Mouse (Mus musculus) CD4-positive, CD25-positive, alpha-beta regulatory T cell, adult 4 months (primary cell): Measurements from ENCODE around the gene Dbr1. TPM values are rescaled to one million over a fixed set of nuclear protein-coding genes. Genes with fewer than 3 reads are reported as not detected.
"Not testable (repeated sequence)": the region's sequence is repeated elsewhere in the genome, so short reads cannot be mapped to it uniquely, and the experiment has no call there.

ENCODE experiments used
- ATAC-seq: one replicate; pipeline ENCODE4 v1.8.0; 2017
- polyA plus RNA-seq, 2 experiments: library from polyadenylated mRNA; unstranded; fragments of 100-300 nt; shearing (Covaris generic); gene quantifications; one replicate each; pipeline ENCODE4 v1.2.1; 2017

Gene Dbr1
- polyA plus RNA-seq = 10 to 100 TPM; 30.3 to 30.7 TPM

DNA sequence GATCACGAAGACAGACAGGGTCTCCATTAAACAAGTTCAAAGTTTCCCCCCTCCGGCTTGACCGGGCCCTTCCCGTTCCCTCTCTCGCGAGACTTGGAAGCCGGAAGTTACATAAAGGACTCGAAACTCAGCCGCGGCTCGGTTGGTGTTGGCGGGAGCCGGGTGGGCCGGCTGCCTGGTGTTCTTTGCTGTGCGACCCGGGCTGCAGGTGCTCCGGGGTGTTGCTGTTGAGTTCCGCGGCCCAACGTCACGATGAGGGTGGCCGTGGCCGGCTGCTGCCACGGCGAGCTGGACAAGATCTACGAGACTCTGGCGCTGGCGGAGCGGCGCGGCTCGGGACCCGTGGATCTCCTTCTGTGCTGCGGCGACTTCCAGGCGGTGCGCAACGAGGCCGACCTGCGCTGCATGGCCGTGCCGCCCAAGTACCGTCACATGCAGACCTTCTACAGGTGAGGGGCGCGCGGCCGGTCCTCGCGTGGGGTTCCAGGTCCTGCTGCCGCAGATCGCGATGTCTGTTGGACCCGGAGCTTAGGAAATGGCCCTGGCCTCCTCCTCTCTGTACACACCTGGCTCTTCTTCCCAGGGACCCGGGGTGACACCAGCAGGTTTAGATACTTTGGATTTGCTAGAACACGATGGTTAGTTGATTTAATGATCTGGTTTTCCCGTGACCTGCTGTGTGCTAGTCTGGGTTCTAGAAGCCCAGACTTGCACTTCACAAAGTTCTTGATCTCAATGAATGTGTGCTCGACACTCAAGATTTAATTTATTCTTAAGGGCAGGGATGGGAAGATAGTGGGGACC, at the start of gene Dbr1:
Dbr1 (plus strand) TSS at position 123 of the 804 bp plus-strand sequence.
- peak; percentile 97 for ATAC-seq

DNA sequence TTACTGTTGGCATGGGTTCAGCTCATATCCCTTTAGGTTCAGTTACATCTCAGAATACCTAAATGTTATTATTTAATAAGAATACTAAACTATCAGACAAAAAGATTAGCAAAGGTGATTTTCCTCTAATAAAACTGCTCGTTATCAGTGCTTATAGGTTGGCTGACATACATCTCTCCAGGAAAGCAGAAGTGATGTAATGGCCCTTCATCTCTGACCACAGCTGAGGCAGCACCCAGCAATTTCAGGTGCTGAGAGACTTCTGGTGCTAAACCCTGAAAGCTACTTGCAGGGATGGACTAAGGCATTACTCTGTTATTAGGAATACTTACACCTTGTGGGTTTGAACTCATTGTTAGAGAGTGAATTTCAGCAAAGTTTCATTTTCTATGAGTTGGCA, 43.7 kb upstream of the Dbr1 start:
- ATAC-seq = no peak

DNA sequence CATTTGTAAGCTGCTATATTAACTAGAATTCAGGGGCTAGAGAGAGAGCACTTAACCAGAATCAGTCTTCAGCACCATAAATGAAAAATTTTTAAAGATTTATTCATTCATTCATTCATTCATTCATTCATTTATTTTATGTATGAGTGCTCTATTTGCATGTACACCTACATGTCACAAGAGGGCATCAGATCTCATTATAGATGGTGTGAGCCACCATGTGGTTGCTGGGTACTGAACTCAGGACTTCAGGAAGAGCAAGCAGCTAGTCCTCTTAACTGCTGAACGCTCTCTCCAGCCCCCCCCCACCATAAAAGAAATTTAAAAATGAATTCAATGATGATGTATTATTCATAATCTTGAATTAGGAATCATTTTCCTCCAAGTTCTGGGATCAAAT, 29.3 kb upstream of the Dbr1 start:
- ATAC-seq = no peak

DNA sequence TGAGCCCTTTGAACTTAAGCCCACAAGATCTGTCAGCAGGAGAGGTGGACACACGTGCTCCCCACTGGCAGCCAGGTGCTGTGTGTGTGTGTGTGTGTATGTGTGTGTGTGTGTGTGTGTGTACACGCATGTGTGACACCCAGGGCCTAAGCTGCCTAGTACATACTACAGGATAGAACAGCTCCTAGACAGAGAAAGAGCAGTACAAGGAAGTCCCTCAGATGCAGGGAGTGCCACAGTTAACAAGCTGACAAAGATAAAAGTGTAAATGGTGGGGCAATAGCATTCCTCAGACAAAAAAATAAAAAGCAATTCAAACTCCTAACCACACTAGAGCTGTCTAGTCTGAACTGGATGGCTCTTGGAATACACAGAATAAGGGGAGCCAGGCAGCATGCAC, 23.5 kb upstream of the Dbr1 start:
- no peak for ATAC-seq

DNA sequence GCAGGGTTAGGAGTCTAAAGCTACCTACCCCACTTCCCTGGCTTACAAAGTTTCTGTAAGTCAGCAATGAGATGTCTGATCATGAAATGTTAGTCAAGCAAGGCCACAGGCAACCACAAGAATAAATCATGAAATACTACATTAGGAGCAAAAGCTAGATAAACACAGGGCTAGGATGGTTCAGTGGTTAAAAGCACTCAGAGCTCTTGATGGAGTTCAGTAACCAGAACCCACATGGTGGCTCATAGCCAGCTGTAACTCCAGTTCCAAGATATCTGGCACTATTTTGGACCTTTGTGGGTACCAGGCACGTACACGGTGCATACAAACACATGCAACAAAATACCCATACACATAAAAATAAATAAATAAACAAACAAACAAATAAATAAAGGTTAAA, 22.6 kb upstream of the Dbr1 start:
- no peak for ATAC-seq

DNA sequence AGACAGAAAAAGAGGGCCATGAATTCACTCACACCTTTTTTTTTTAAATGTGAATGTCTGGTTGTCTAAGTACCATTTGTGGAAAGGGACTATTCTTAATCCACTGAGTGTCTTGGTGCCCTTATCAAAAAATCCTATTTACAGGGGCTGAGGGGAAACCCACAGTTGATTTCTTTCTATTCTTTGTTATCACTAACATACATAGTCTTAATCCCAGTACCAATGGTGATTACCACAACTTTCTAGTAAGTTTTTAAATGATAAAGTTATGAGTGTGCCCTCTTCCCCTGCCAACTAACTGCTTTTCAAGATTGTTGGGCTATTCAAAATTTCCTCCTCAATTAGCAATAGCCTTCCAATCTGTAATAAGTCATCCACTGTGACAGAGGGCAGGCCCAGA, 21.5 kb upstream of the Dbr1 start:
- ATAC-seq = no peak

DNA sequence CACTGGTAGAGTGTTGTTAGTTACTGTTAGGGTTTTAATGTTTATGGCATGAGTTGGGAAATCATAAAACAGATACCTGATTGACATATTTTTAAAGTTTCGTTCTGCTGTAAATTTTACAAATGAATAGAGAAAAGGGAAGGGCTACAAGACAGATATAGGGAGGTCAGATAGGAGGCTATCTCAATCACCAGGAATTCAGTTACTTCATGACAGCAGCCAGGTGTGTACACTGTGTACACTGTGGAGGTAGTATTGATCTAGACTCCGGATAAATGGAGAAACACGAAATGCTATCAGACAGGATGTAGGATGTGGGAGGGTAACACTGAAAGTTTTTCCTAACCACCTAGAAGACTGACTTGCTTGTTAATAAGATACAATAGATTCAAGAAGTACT, 20.3 kb upstream of the Dbr1 start:
- ATAC-seq = no peak

DNA sequence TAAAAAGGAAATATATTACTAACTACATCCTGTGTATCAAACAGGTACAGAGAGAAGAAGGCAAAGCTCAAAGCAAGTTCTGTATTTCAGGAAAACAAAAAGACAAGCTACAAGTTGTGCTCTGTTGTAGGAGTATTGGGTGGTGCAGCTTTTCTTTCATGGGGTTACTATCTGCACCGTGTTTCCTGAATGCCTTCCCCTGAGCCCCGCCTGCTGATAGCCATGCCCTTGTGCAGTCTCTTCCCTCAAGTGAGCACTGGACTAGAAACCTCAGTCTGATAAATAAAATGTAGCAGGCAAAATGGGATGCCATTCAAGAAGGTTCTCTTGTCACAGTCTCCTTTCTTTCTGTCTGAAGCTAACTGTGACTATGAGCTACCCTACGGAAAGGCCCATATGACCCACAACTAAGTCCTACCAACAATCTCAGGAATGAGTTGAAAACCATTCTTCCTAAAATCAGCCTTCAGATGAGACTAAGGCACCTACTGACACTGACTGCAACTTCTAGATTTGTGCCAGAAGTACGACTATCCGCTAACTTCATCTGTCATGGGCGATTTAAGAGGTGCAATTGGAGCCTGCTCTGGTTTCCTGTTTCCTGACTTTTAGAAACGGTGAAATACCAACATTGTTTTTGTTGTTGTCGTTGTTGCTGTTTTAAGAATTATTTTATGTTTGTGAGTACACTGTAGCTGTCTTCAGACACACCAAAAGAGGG, 17.9 kb upstream of the Dbr1 start:
- no peak for ATAC-seq

DNA sequence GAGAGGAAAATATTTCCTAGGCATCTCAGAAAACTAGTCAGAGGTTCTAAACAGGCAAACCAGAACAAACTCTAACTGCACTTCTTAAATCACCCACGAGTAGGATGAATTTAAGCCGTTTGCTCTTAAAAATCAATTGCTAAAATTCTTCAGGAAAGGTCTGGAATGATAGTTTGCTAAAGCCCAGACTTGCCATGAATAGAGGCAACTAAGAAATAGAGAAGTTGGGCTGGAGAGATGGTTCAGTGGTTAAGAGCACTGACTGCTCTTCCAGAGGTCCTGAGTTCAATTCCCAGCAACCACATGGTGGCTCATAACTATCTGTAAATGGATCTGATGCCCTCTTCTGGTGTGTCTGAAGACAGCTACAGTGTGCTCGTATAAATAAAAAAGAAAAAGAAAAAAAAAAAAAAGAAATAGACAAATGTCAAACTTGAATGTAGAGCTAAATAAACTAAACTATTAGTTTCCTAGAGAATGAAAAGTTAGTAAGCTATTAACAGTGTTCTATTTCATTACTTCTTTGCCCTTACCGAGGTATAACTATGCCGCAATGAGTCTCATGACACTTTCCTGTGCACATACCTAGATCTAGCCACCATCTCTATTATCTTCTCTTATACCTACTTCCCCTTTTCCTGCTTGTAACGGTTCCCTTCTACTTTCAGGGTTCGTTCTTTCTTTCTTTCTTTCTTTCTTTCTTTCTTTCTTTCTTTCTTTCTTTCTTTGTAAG, 16.6 kb upstream of the Dbr1 start:
- ATAC-seq = no peak

DNA sequence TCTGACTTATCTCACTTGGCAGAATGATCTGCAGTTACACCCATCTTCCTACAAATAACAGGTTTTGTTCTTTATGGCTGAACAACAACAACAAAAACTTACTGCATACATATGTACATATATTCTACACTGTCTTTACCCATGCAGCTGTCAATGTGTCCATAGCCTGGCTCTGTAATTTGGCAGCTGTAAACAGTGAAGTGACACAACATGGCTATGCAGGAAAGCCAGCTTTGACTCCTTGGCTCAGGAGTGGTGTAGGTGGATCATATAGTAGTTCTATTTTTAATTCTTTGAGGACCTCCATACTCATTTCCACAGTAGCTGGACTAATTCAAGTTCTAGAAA, 16.1 kb upstream of the Dbr1 start:
- ATAC-seq = no peak

DNA sequence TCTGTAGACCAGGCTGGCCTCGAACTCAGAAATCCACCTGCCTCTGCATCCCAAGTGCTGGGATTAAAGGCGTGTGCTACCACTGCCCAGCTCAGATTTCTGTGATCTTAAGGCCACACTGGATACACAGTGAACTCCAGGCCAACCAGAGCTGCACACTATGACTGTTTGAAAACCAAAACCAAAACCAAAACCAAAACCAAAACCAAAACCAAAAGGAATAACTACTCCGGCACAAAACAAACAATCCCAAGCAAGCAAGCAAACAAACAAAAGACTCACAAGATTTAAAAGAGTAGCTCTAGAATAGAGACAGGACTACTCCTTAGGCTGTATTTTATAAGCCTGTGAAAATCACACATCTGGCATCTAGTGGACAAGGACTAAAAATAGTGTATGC, 15.2 kb upstream of the Dbr1 start:
- ATAC-seq = peak; percentile 84

DNA sequence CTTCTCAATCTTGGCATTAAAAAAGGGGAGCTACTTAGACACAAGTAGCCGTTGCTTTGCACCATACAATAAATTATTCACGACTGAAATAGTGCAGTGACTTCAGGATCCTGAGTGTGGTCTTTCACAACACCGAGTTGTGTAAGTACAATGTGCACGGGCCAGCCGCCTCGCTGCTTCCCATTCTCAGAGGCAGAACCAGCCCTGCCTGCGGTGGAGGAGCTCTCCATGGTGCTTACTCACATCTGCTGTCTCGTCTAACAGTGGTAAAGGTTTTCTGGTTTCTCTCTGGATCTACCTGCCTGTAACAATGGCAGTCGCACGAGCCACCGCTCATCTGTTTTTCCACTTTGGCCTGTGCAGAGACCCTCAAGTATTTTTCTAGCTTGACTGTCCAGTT, 11.9 kb upstream of the Dbr1 start:
- no peak for ATAC-seq

DNA sequence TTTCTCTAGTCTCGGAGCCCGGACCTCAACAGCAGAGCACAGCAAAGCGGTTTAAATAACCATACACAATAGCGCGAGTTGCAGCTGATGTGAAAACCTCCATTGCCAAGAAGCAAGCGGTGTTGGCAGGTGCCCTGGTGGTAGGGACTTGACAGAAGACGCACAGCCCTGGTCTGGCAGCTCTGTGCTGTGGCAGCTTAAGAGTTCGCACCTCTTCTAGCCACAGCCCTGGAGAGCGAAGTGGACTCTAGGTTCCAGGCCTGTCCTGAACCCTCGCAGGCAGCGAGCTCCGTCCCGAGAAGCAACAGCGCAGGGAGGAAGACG, 7.6 kb upstream of the Dbr1 start:
- peak; percentile 7 for ATAC-seq

DNA sequence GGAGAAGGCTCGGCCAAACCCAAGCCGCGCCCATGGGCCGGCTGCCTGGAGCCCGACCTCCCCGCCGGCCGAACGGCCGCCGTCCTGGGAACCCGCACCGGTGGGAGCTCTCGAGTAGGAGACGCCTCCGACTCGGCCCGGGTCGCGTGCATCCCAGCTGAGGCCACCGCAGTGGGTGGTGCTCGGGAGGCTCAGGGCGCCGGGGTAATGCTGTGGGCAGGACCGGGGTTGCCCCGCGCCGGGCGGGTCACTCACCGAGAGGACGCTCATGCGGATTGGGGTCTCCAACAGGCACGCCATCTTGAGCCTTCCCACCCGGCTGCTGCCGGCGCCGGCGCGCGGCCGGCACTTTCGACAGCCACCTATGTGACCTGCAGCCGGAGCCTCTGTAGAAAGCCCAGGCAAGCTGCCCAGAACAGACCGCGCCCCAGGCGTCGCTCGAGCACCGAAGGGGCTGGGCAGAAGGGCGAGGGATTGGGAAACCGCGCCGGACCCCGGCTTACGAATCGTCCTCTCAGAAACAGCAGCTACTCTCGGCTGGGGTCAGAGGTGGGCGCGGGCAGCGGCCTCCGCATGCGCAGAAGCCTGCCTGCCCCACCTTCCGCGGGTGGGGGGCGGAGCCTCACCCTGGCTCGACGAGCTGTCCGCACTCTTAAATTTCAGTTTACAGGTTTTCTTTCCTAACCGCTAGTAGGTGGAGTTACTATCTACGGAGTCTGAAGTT, 7.1 kb upstream of the Dbr1 start, which contains the start of gene Armc8:
Armc8 (minus strand) TSS at position 553 of the 724 bp plus-strand sequence.
- ATAC-seq = peak; percentile 91

DNA sequence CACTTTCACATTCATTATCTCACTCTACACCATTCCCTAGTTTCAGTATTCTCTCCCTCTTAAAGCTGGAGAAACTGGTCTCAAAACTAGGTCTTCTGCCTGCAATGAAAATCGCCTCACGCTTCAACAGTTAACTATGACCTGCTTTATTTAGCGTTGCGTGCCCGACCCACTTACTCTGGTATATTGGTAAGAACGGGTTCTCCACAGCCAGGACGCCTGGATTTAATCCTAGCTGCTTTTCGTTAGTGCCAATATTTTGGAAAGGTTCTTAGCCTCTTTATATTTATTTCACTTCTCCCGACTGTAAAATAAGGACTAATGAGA, 6.6 kb upstream of the Dbr1 start:
- no peak for ATAC-seq

DNA sequence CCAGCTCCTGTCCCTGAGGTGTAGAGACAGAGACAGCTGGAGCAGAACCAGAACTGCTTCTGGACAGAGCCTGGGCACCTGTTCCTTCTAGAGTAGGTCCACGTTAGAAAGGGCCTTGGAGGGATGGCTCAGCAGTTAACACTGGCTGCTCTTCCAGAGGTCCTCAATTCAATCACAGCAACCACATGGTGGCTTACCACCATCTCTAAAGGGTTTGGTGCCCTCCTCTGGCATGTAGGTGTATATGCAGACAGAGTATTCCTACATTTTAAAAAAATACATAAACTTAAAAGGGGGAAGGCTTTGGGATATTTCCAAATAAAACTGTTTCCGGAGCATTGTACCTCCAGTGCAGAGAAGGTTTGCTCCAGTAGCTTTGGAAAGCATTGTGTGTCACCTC, 5.1 kb downstream of the Dbr1 start:
- peak; percentile 57 for ATAC-seq

DNA sequence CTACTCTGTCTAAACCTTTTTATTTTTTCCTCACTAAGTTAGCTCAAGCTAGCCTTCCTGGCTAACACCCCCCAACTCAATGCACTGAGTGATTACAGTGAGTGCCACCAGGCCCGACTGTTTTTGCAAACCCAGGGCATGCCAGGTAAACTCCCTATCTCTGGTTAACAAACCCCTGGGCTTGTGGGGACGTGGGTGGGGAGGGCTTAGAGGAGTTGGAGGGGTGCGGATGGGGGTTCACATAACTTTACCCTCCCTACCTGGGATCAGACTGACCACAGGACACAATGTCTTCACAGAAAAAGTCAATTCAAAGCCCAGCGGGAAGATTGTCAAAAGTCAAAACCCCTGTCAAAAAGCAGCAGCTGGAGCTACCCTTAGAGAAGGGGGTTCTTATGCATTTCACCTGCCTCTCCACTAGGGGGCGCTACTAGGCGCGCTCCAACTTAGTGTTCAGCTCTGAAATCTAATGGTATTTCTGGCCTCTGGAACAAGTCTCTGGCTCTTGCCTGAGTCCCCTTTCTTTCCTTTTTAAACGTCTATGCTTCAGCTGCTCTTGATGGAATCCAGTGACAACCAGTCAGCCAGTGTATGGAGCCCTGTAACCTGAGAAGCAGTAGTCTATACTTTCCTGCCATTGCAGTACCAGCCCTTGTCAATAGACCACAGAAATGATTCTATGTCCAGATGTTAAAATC, 12.1 kb downstream of the Dbr1 start:
- ATAC-seq = no peak

DNA sequence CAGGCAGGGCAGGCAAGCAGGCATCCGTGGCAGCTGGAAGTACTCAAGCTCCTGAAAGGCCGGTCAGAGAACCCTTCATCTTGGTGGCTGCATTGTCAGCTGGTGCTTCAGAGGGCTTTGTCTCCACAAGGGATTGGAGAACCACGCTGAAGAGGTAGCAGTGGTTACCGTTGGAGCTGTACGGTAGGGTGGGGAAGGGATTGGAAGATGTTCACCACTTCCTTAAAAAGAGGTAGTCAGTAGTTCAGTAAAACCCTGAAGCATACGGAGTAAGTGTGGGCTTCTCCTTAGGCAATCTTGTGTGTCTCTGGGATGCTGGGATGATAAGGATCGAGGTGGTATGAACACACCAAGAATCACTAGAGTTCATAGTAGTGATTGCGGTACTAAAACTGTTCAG, 15.5 kb downstream of the Dbr1 start:
- no peak for ATAC-seq

DNA sequence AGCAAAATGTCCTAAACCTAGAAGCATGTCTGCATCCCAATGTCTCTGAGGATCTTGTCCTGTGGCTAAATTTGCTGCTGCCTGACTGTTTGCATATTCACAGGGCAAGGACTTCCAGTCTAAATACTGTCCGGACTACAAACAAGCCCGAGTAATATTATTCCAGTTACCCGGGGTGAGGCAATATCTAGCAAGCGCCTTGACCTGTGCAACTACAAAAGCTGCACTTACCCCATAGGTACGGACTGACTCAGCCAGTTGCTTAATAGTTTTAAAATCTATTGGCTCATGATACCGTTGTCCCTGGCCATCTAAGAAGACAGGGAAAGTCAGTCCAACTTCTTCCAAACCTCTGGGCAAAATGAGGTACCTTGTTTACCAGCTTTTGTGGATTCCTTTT, 23.5 kb downstream of the Dbr1 start:
- not testable (repeated sequence) for ATAC-seq

DNA sequence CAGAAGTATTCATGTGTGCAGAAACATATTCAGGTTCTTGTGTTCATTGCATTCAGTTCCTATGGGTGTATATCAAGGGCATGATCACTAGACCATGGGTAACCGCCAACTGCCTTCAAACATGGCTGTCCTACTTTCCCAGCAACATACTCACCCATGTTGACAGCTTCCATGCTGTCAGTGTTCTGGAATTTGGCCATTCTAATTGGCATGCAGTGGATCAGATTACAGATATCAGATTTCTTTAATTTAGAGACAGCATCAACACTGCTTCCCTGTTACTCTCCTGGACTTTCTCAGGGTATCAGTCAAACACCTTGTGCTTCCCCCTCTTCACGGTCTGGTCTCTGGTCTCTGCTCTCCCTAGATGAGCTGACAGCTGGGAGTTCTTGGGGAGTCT, 28.0 kb downstream of the Dbr1 start:
- ATAC-seq = no peak

DNA sequence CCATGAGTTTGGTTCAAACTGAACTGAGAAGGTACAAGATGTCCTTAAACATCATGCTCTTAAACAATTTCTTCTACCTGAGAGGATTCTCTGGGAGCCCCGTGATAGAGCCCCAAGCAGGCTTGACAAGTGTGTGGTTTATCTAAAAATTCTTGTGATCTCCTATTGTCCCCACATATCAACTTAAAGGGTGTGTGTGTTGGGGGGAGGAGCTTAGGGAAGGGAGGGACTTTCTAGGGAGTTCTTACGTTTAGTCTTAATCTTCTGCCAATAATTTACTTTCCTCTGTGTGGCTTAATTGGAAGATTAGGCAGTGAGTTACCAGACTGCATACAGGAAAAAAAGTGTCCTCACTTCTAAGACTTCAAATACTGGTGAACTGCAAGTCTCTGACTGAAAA, 36.6 kb downstream of the Dbr1 start, which contains the start of gene A4gnt:
A4gnt (plus strand) TSS at position 301 of the 400 bp plus-strand sequence.
- no peak for ATAC-seq

DNA sequence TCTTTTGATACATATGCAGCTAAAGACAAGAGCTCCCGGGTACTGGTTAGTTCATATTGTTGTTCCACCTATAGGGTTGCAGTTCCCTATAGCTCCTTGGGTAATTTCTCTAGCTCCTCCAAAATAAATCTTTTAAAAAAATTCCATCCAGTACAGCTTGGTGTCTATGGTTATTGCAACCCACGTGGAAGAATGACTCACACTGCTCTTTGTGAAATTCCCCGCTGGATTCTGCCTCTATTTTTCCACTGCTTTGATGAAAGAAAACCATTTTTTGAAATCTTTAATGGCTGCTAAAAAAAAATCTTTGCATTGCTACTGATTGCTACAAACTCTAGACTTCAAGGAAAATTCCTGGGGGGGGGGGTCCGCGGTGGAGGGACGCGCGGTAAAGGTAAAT, 44.1 kb downstream of the Dbr1 start:
- ATAC-seq = no peak

DNA sequence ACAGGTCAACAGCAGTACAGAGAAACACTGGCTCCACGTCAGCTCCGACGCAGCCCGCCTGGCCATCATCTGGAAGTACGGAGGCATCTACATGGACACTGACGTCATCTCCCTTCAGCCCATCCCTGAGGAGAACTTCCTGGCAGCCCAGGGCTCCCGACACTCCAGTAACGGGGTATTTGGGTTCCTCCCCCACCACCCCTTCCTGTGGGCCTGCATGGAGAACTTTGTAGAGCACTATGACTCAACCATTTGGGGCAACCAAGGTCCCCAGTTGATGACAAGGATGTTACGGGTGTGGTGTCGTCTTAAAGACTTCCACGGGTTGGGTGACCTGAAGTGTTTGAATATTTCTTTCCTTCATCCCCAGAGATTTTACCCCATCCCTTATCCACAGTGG, 44.6 kb downstream of the Dbr1 start:
- ATAC-seq = no peak
